Comparison of ENCODE assay signal across 26 mouse cellular contexts in the genomic region with DNA sequence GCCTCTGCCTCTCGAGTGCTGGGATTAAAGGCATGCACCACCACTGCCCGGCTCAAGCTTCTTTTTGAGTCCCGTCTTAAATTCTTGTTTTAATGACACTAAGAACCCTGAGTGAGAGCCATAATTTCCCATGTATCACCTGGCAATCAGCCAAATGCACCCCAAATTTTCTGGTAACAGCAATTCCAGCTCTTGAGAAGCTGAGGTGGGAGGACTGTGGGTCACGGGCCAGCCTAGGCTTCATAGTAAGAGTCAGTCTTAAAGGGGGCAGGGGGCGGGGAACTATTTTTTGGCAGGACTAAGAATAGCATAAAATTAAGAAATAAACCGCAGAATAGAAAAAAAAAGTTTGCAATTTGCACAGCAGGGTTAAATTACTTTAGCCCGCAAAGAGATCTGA.
DNase-seq lines count a peak whose midpoint lies in the region; ATAC-seq lines count a peak whose summit lies in the region.
"Had no signal": no experiment of that assay in that cellular context is flagged by ENCODE, and none has a peak within 500 bp of the region (broad histone marks: within the 10 kb centered on the region; RNA-seq: fewer than 3 reads in every experiment).

No protein-coding gene starts in this region.

- intact Hi-C loops in heart, postnatal 14 days (cut with DNase I): no loop called here
- intact Hi-C loops in gastrocnemius, postnatal 36 days (cut with DNase I): no loop called here

- H3K4me2 ChIP-seq in kidney, embryonic 16.5 days (replicated peaks; ENCODE audit: low read depth, low read length): no peak overlapping the region
- H3K4me2 ChIP-seq: embryonic facial prominence, embryonic 12.5 days; embryonic facial prominence, embryonic 15.5 days; heart, embryonic 11.5 days; hindbrain, embryonic 14.5 days had no signal

- H3K27me3 ChIP-seq in kidney, embryonic 16.5 days (ENCODE audit: insufficient read depth, low read length): 0 out of 2 replicates have a peak, but pooled peaks cover 2% of the 10 kb centered on the region
- H3K27me3 ChIP-seq: CH12.LX; embryonic facial prominence, embryonic 12.5 days; embryonic facial prominence, embryonic 15.5 days had no signal

- no peak overlapping the region for H3K9ac ChIP-seq in kidney, embryonic 16.5 days (replicated peaks; ENCODE audit: low read length)
- H3K9ac ChIP-seq: embryonic facial prominence, embryonic 12.5 days; embryonic facial prominence, embryonic 15.5 days; forebrain, postnatal 0 days; hindbrain, embryonic 14.5 days had no signal

- no peaks in the 10 kb centered on the region for H3K4me1 ChIP-seq in kidney, embryonic 16.5 days (ENCODE audit: insufficient read depth, low read length)
- H3K4me1 ChIP-seq: embryonic facial prominence, embryonic 12.5 days; embryonic facial prominence, embryonic 15.5 days had no signal

- no peaks in the 10 kb centered on the region for H3K36me3 ChIP-seq in kidney, embryonic 16.5 days (ENCODE audit: insufficient read depth, low read length)
- H3K36me3 ChIP-seq: embryonic facial prominence, embryonic 12.5 days; embryonic facial prominence, embryonic 15.5 days; G1E had no signal

- H3K27ac ChIP-seq in kidney, embryonic 16.5 days (ENCODE audit: low read length): no peak overlapping the region
- H3K27ac ChIP-seq: embryonic facial prominence, embryonic 12.5 days; gastrocnemius, adult 2 months; hindbrain, embryonic 14.5 days; hindbrain, postnatal 0 days had no signal

- no peak overlapping the region for H3K4me3 ChIP-seq in kidney, embryonic 16.5 days (ENCODE audit: low read length)
- H3K4me3 ChIP-seq: embryonic facial prominence, embryonic 12.5 days; embryonic facial prominence, embryonic 15.5 days; gastrocnemius, adult 2 months had no signal

- DNase-seq in heart, postnatal 4 days: peak; percentile 3
- no peak for DNase-seq in heart, postnatal 14 days
- peak; percentile 11 to 22 for DNase-seq in kidney, postnatal 25 days
- DNase-seq in testis, postnatal 10 days (ENCODE audit: low spot score): peak; percentile 39
- DNase-seq in testis, postnatal 14 days (ENCODE audit: low spot score): no peak
- no peak for DNase-seq in gastrocnemius, postnatal 36 days
- DNase-seq: adrenal gland, adult 2 months; adrenal gland, postnatal 14 days; B cell, adult 2 months; cerebellum, adult 11 months; cerebellum, adult 2 months; cerebellum, adult 9-11 months; cerebellum, postnatal 25 days; gastrocnemius, adult 2 months; gastrocnemius, postnatal 14 days; heart, postnatal 36 days had no signal

- WGBS in kidney, embryonic 16.5 days: 81% methylated on average over 7 of the region's 7 CpGs

- no peaks in the 10 kb centered on the region for H3K9me3 ChIP-seq in kidney, embryonic 16.5 days (ENCODE audit: low read length)
- H3K9me3 ChIP-seq: embryonic facial prominence, embryonic 12.5 days; embryonic facial prominence, embryonic 15.5 days had no signal

- ATAC-seq in kidney, embryonic 16.5 days (ENCODE audit: low FRiP score, low TSS enrichment): no peak
- ATAC-seq: forebrain, embryonic 14.5 days; forebrain, postnatal 0 days; hindbrain, postnatal 0 days had no signal

Comparison
In these comparisons a context has a peak if more than half of its experiments do, and no peak if none do; other contexts are left out.
1. DNase-seq: peak in heart, postnatal 4 days (single experiment), kidney, postnatal 25 days (2 of 2) and testis, postnatal 10 days (single experiment); none in heart, postnatal 14 days (0 of 2), testis, postnatal 14 days (single experiment) and gastrocnemius, postnatal 36 days (0 of 2).